Comparison of ENCODE assay signal across 13 mouse cellular contexts in genomic region chr10:19412926-19413325, GRCm38 (mm10). TPM values are rescaled to one million over a fixed set of nuclear protein-coding genes. Genes with fewer than 3 reads are reported as not detected.
DNase-seq lines count a peak whose midpoint lies in the region; ATAC-seq and TF ChIP-seq lines count a peak whose summit lies in the region.
"Had no signal": no experiment of that assay in that cellular context is flagged by ENCODE, and none has a peak within 500 bp of the region (broad histone marks: within the 10 kb centered on the region; RNA-seq: fewer than 3 reads in every experiment).

No protein-coding gene starts in this region.

- no peaks in the 10 kb centered on the region for H3K4me1 ChIP-seq in heart, postnatal 0 days (ENCODE audit: control insufficient read depth, insufficient read depth)
- peaks cover 22% of the 10 kb centered on the region for H3K4me1 ChIP-seq in midbrain, embryonic 10.5 days
- 0 out of 2 replicates have a peak, but pooled peaks cover 6% of the 10 kb centered on the region for H3K4me1 ChIP-seq in midbrain, embryonic 13.5 days (replicated peaks)
- no peaks in the 10 kb centered on the region for H3K4me1 ChIP-seq in thymus, adult 2 months (replicated peaks; ENCODE audit: control insufficient read depth, insufficient read depth, low read length)
- H3K4me1 ChIP-seq: heart, embryonic 13.5 days had no signal

- no peak overlapping the region for H3K4me3 ChIP-seq in heart, postnatal 0 days (ENCODE audit: low read depth, low read length)
- no peak overlapping the region for H3K4me3 ChIP-seq in midbrain, embryonic 10.5 days
- H3K4me3 ChIP-seq in midbrain, embryonic 13.5 days (replicated peaks), result no peak overlapping the region
- no peak overlapping the region for H3K4me3 ChIP-seq in thymus, adult 2 months (ENCODE audit: control insufficient read depth, insufficient read depth, low read length)
- H3K4me3 ChIP-seq: heart, embryonic 13.5 days had no signal

- ATAC-seq in heart, postnatal 0 days (ENCODE audit: insufficient read depth, low read depth), result no peak
- ATAC-seq in midbrain, embryonic 13.5 days, result no peak

- H3K27me3 ChIP-seq in heart, postnatal 0 days (ENCODE audit: control insufficient read depth, insufficient read depth, low read length), result no peaks in the 10 kb centered on the region
- 0 out of 2 replicates have a peak, but pooled peaks cover 3% of the 10 kb centered on the region for H3K27me3 ChIP-seq in midbrain, embryonic 10.5 days (ENCODE audit: low read depth, poor library complexity, severe bottlenecking)
- H3K27me3 ChIP-seq in midbrain, embryonic 13.5 days, result no peaks in the 10 kb centered on the region
- H3K27me3 ChIP-seq in thymus, adult 2 months (ENCODE audit: control insufficient read depth, insufficient read depth, low read length), result no peaks in the 10 kb centered on the region
- H3K27me3 ChIP-seq: heart, embryonic 13.5 days had no signal

- no peak overlapping the region for H3K27ac ChIP-seq in heart, postnatal 0 days (ENCODE audit: low read depth)
- H3K27ac ChIP-seq in midbrain, embryonic 10.5 days (replicated peaks), result no peak overlapping the region
- no peak overlapping the region for H3K27ac ChIP-seq in midbrain, embryonic 13.5 days
- no peak overlapping the region for H3K27ac ChIP-seq in thymus, adult 2 months (ENCODE audit: control insufficient read depth, insufficient read depth, low read length)
- H3K27ac ChIP-seq: heart, embryonic 13.5 days had no signal

- H3K9ac ChIP-seq in heart, postnatal 0 days (replicated peaks; ENCODE audit: low read depth, low read length), result no peak overlapping the region
- H3K9ac ChIP-seq in midbrain, embryonic 13.5 days (replicated peaks), result no peak overlapping the region
- H3K9ac ChIP-seq: heart, embryonic 13.5 days had no signal

- no peak for TF ChIP-seq EP300 in heart, postnatal 0 days (IDR thresholded peaks at IDR 0.05; ENCODE audit: low read depth)

- H3K4me2 ChIP-seq in heart, postnatal 0 days (ENCODE audit: low read depth, low read length), result no peak overlapping the region
- H3K4me2 ChIP-seq in midbrain, embryonic 13.5 days (replicated peaks), result no peak overlapping the region
- H3K4me2 ChIP-seq: heart, embryonic 13.5 days had no signal

- peak; percentile 46 for TF ChIP-seq CTCF in heart, postnatal 0 days (IDR thresholded peaks at IDR 0.05; ENCODE audit: low read depth)
- no peak for TF ChIP-seq CTCF in thymus, adult 2 months (IDR thresholded peaks at IDR 0.05; ENCODE audit: borderline replicate concordance, control insufficient read depth, extremely low read depth, insufficient read depth, low read length, poor library complexity)

- DNase-seq in heart, postnatal 0 days (ENCODE audit: low spot score), result no peak
- DNase-seq in heart, adult 18-20 months, result no peak
- DNase-seq in midbrain, embryonic 10.5 days (ENCODE audit: low spot score), result peak; percentile 22
- peak; percentile 69 for DNase-seq in embryo, embryonic 10.5 days (ENCODE audit: low spot score)
- peak; percentile 55 for DNase-seq in thymus, adult 2 months
- no peak for DNase-seq in layer of hippocampus, postnatal 36 days
- DNase-seq in layer of hippocampus, adult 18-20 months (ENCODE audit: low spot score in 2 of 2), result no peak
- DNase-seq: right cerebral cortex, postnatal 25 days had no signal

- 55% methylated on average over 2 of the region's 2 CpGs for WGBS in heart, postnatal 0 days
- 39% methylated on average over 2 of the region's 2 CpGs for WGBS in midbrain, embryonic 10.5 days
- 47% methylated on average over 2 of the region's 2 CpGs for WGBS in midbrain, embryonic 13.5 days
- WGBS in thymus, adult 2 months, result 74% methylated on average over 2 of the region's 2 CpGs

- no peaks in the 10 kb centered on the region for H3K9me3 ChIP-seq in heart, postnatal 0 days (replicated peaks; ENCODE audit: control insufficient read depth, low read length)
- H3K9me3 ChIP-seq in midbrain, embryonic 10.5 days (replicated peaks), result no peaks in the 10 kb centered on the region
- no peaks in the 10 kb centered on the region for H3K9me3 ChIP-seq in midbrain, embryonic 13.5 days
- H3K9me3 ChIP-seq: heart, embryonic 13.5 days had no signal

- no peak for TF ChIP-seq POLR2A in thymus, adult 2 months (IDR thresholded peaks at IDR 0.05; ENCODE audit: control insufficient read depth, extremely low read depth, insufficient read depth, low read length, poor library complexity)

- no peaks in the 10 kb centered on the region for H3K36me3 ChIP-seq in heart, postnatal 0 days (replicated peaks; ENCODE audit: control insufficient read depth, insufficient read depth, low read length)
- H3K36me3 ChIP-seq in midbrain, embryonic 10.5 days, result no peaks in the 10 kb centered on the region
- no peaks in the 10 kb centered on the region for H3K36me3 ChIP-seq in midbrain, embryonic 13.5 days
- no peaks in the 10 kb centered on the region for H3K36me3 ChIP-seq in thymus, adult 2 months (ENCODE audit: control insufficient read depth, insufficient read depth, low read length)
- H3K36me3 ChIP-seq: heart, embryonic 13.5 days had no signal

RNA-seq across cellular contexts. Expression of gene Olig3, which starts 56.6 kb away (rescaled TPM):
- not detected in 2 replicates for total RNA-seq in heart, postnatal 0 days (2014; rRNA removed; ENCODE audit: low replicate concordance)
- not detected in 2 replicates for polyA plus RNA-seq in heart, postnatal 0 days (2015; fragmentation: Nextera tagmentation; extraction: Ambion mirVana)
- total RNA-seq in heart, adult 18-20 months (2021), result not detected
- polyA plus RNA-seq in midbrain, embryonic 10.5 days (2016; fragmentation: Nextera tagmentation; extraction: Ambion mirVana), result 14.3 and 23.1 TPM in 2 replicates
- polyA plus RNA-seq in midbrain, embryonic 13.5 days (2015; fragmentation: Nextera tagmentation; extraction: Ambion mirVana), result 9.3 and 25.7 TPM in 2 replicates
- polyA plus RNA-seq in thymus, adult 2 months (2012; rRNA removed), result 3.9 and 4.3 TPM in 2 replicates
- total RNA-seq in layer of hippocampus, postnatal 36 days (2021), result not detected
- not detected for total RNA-seq in layer of hippocampus, adult 18-20 months (2021)
- total RNA-seq: left cerebral cortex, postnatal 10 days; MEL; monocyte, adult 5-6 weeks had no signal
- polyA plus RNA-seq: heart, embryonic 13.5 days had no signal

Comparison
In these comparisons a context has a peak if more than half of its experiments do, and no peak if none do; other contexts are left out.
1. DNase-seq: peak in midbrain, embryonic 10.5 days (single experiment), embryo, embryonic 10.5 days (single experiment) and thymus, adult 2 months (single experiment); none in heart, postnatal 0 days (single experiment), heart, adult 18-20 months (0 of 2), layer of hippocampus, postnatal 36 days (0 of 2) and layer of hippocampus, adult 18-20 months (0 of 2).